Mouse (Mus musculus) kidney, postnatal 0 days (tissue): ENCODE measurements around the gene Mical2. TPM values are rescaled to one million over a fixed set of nuclear protein-coding genes. Genes with fewer than 3 reads are reported as not detected.

Experiments used
- ATAC-seq: fragments of 200-750 bp; cut with Nextera tagmentation; replicated peaks from 2 replicates; pipeline ENCODE4 v1.8.0; 2017; ENCODE audit warnings: low read depth, moderate number of reproducible peaks, moderate TSS enrichment, moderate library complexity; ENCODE audit not compliant: low FRiP score
- DNase-seq: peaks from one replicate; pipeline ENCODE4 v3.0.0-alpha.2; 2016; ENCODE audit warnings: low spot score
- H3K27ac ChIP-seq: fragments of 300-500 bp; sonication (generic); 2 replicates; pipeline ENCODE4 v1.5.1; 2014; ENCODE audit warnings: mild to moderate bottlenecking
- H3K27me3 ChIP-seq: fragments of 300-500 bp; sonication (generic); 2 replicates; pipeline ENCODE4 v1.6.1; 2014; ENCODE audit warnings: low read length, mixed read lengths; ENCODE audit not compliant: insufficient read depth
- H3K36me3 ChIP-seq: fragments of 300-500 bp; sonication (generic); 2 replicates; pipeline ENCODE4 v1.6.1; 2014; ENCODE audit warnings: low read length, mixed read lengths; ENCODE audit not compliant: insufficient read depth
- H3K4me1 ChIP-seq: fragments of 300-500 bp; sonication (generic); replicated peaks from 2 replicates; pipeline ENCODE4 v1.6.1; 2014; ENCODE audit warnings: antibody characterized with exemption, low read length, mixed read lengths; ENCODE audit not compliant: insufficient read depth
- H3K4me2 ChIP-seq: fragments of 300-500 bp; sonication (generic); 2 replicates; pipeline ENCODE4 v1.6.1; 2014; ENCODE audit warnings: mild to moderate bottlenecking, low read length, moderate library complexity, mixed read lengths
- H3K4me3 ChIP-seq: fragments of 300-500 bp; sonication (generic); replicated peaks from 2 replicates; pipeline ENCODE4 v1.5.1; 2014; ENCODE audit warnings: low read depth, low read length
- H3K9ac ChIP-seq: fragments of 300-500 bp; sonication (generic); 2 replicates; pipeline ENCODE4 v1.6.1; 2014; ENCODE audit warnings: low read depth, low read length
- H3K9me3 ChIP-seq: fragments of 300-500 bp; sonication (generic); replicated peaks from 2 replicates; pipeline ENCODE4 v1.6.1; 2016; ENCODE audit warnings: low read length, inconsistent platforms, mixed read lengths
- CTCF ChIP-seq: IDR thresholded peaks from 2 replicates; pipeline ENCODE4 v1.5.1; 2016; ENCODE audit warnings: antibody characterized with exemption, low read depth, mild to moderate bottlenecking, moderate library complexity
- WGBS: fragments of 180-500 bp; shearing (Covaris S2); extraction: QIAGEN DNeasy Blood & Tissue Kit; methylation state at CpG from one replicate; pipeline ENCODE4 v1.1.7; 2014; 5-methylcytosine and 5-hydroxymethylcytosine counted together
- polyA plus RNA-seq: library from polyadenylated mRNA; unstranded; fragments of >200 nt; fragmentation: Nextera tagmentation; extraction: Ambion mirVana; gene quantifications from 2 replicates; pipeline ENCODE4 v1.2.1, GENCODE M21; 2015

The Mical2 gene
- polyA plus RNA-seq, 1 experiment from 2014 or later: 5.1 TPM

DNA sequence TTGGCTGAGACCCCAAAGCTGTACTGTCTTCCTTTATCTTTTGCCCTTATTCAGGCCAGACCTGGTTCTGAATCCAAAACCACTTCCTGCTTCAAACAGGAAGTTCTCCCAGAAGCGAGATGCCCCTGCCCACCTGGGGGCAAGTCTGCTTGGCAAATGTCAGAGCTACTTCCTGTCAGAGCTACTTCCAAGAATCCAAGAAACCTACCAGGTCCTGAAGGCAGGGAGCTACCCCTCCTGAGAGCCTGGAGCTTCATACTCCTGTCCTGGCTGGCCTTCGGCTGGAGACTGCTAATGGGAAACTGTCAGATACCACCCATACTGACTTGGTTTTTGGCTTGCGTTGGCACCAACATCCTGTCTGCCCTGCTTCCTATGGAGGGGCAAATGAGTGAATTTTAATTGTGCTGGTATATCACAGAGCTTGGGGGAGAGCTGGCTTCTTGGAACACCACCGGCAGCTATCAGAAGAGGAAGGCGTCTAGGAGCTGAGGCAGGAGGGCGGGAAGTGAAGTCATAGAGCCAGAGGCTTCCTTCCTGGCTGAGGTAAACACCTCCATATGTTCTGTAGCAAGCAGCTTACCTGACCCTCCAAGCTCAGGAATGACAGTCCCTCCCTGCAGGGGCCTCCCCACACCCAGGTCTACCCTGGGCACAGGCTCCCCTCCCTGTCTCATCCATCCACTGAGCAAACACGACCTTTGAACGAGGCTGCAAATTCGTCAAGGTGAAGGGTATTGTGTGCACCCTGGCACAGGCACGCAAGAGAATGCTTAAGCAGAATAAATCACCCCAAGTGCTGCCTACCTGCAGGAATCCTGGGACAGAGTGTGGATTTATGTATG, 17.1 kb upstream of the Mical2 start:
- DNase-seq (no peak), ATAC-seq (no peak)
- Histone ChIP-seq H3K4me3 (no peak overlapping the region), H3K27me3 (no peaks in the 10 kb centered on the region), H3K27ac (no peak overlapping the region), H3K9me3 (no peaks in the 10 kb centered on the region), H3K9ac (no peak overlapping the region), H3K36me3 (no peaks in the 10 kb centered on the region), H3K4me1 (peaks cover 12% of the 10 kb centered on the region), H3K4me2 (no peak overlapping the region)
- WGBS: 55% methylated on average over 10 of the region's 10 CpGs
- TF ChIP-seq CTCF: no peak

DNA sequence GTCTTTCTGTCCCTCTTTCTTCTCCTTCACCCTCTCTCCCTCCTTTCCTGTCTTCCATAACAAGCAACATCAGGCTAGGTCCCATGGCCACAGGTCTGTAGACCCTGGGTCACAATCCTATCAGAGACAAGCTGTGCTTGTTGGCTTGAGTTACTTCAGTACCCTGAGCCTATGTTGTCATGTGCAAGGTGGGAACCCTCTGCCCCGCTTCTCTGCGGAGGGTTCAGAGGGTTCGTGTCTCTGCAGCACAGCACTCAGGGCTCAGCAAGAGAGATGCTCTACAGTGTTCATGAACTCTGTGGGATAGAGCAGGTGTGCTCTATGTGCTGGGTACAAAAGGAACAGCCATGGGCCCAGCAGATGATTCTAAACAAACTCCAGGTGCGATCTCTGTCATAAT, 16.0 kb upstream of the Mical2 start:
- Histone ChIP-seq H3K27ac (no peak overlapping the region), H3K4me1 (peaks cover 6% of the 10 kb centered on the region), H3K9me3 (no peaks in the 10 kb centered on the region), H3K9ac (no peak overlapping the region), H3K27me3 (no peaks in the 10 kb centered on the region), H3K4me3 (no peak overlapping the region), H3K4me2 (no peak overlapping the region), H3K36me3 (no peaks in the 10 kb centered on the region)
- WGBS: 85% methylated on average over 4 of the region's 4 CpGs
- DNase-seq (no peak), ATAC-seq (no peak)
- no peak for TF ChIP-seq CTCF

GRCm38 (mm10) chr7:112212921-112213721, 12.5 kb upstream of the Mical2 start:
- Histone ChIP-seq H3K27ac (no peak overlapping the region; the same call in 1 of the 2 replicates), H3K36me3 (no peaks in the 10 kb centered on the region), H3K9me3 (no peaks in the 10 kb centered on the region), H3K9ac (no peak overlapping the region), H3K4me3 (no peak overlapping the region), H3K4me2 (no peak overlapping the region), H3K27me3 (no peaks in the 10 kb centered on the region), H3K4me1 (0 out of 2 replicates have a peak, but pooled peaks cover 6% of the 10 kb centered on the region)
- 32% methylated on average over 8 of the region's 8 CpGs for WGBS
- peak; percentile 61; the same call in 1 of the 2 replicates for ATAC-seq
- peak; percentile 68 for TF ChIP-seq CTCF
- peak; percentile 45 for DNase-seq

- Histone ChIP-seq H3K36me3 (no peaks in the 10 kb centered on the region), H3K4me2 (no peak overlapping the region), H3K27me3 (no peaks in the 10 kb centered on the region), H3K27ac (no peak overlapping the region), H3K4me3 (no peak overlapping the region), H3K9ac (no peak overlapping the region), H3K9me3 (no peaks in the 10 kb centered on the region), H3K4me1 (0 out of 2 replicates have a peak, but pooled peaks cover 6% of the 10 kb centered on the region)
- peak; percentile 43; the same call in 1 of the 2 replicates for TF ChIP-seq CTCF
- DNase-seq (no peak), ATAC-seq (no peak)
- 92% methylated on average over 3 of the region's 3 CpGs for WGBS
These were observed 9.8 kb upstream of the Mical2 start for GRCm38 (mm10) chr7:112215871-112216270.

GRCm38 (mm10) chr7:112216720-112217119, 8.9 kb upstream of the Mical2 start:
- no peak overlapping the region for H3K27ac ChIP-seq
- H3K4me2 ChIP-seq: no peak overlapping the region
- ATAC-seq: no peak
- TF ChIP-seq CTCF: no peak
- WGBS: 39% methylated on average over 5 of the region's 5 CpGs
- H3K9me3 ChIP-seq: no peaks in the 10 kb centered on the region
- no peak overlapping the region for H3K4me3 ChIP-seq
- no peaks in the 10 kb centered on the region for H3K27me3 ChIP-seq
- 0 out of 2 replicates have a peak, but pooled peaks cover 6% of the 10 kb centered on the region for H3K4me1 ChIP-seq
- H3K9ac ChIP-seq: no peak overlapping the region
- DNase-seq: peak; percentile 85
- no peaks in the 10 kb centered on the region for H3K36me3 ChIP-seq

DNA sequence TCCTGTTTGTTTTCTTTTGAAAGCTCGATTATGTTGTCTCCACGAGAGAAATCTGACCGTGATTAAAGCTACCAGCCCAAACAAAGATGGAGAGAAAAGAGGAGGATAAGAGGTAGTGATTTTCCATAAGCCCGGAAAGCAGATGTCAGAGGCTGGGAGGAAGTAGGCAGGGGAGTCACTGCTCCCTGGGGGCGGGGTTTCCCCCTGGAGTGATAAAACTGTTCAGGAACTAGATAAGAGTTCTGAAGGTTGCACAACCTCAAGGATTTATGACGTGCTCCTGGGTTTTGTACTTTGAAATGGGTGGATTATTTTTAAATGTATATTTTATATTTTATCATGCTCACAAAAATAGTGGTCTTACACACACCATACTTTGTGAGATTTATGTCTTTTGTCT, 8.4 kb upstream of the Mical2 start:
- no peak overlapping the region for H3K4me3 ChIP-seq
- no peaks in the 10 kb centered on the region for H3K36me3 ChIP-seq
- H3K27me3 ChIP-seq: no peaks in the 10 kb centered on the region
- no peak for TF ChIP-seq CTCF
- 7% methylated on average over 6 of the region's 6 CpGs for WGBS
- H3K27ac ChIP-seq: no peak overlapping the region
- H3K4me2 ChIP-seq: no peak overlapping the region
- H3K9me3 ChIP-seq: no peaks in the 10 kb centered on the region
- ATAC-seq (no peak), DNase-seq (peak; percentile 81)
- H3K4me1 ChIP-seq: 0 out of 2 replicates have a peak, but pooled peaks cover 6% of the 10 kb centered on the region
- no peak overlapping the region for H3K9ac ChIP-seq
